Mouse (Mus musculus) liver, embryonic 16.5 days (tissue): ENCODE results near the gene Vmn2r99. TPM values are rescaled to one million over a fixed set of nuclear protein-coding genes. Genes with fewer than 3 reads are reported as not detected.

Source experiments
- ATAC-seq: fragments of 200-750 bp; cut with Nextera tagmentation; 2 replicates; pipeline ENCODE4 v1.8.0; 2017; ENCODE audit warnings: low read depth, mild to moderate bottlenecking, moderate number of reproducible peaks, moderate library complexity
- H3K27ac ChIP-seq: fragments of 300-500 bp; sonication (generic); 2 replicates; pipeline ENCODE4 v1.5.1; 2014; ENCODE audit warnings: mild to moderate bottlenecking, low read length
- H3K27me3 ChIP-seq: fragments of 300-500 bp; sonication (generic); 2 replicates; pipeline ENCODE4 v1.6.1; 2014; ENCODE audit warnings: low read depth, low read length, mixed read lengths; ENCODE audit not compliant: control insufficient read depth, insufficient read depth
- H3K36me3 ChIP-seq: fragments of 300-500 bp; sonication (generic); 2 replicates; pipeline ENCODE4 v1.6.1; 2014; ENCODE audit warnings: mild to moderate bottlenecking; ENCODE audit not compliant: control insufficient read depth, insufficient read depth
- H3K4me1 ChIP-seq: fragments of 300-500 bp; sonication (generic); 2 replicates; pipeline ENCODE4 v1.6.1; 2014; ENCODE audit warnings: low read depth, low read length, mixed read lengths; ENCODE audit not compliant: control insufficient read depth
- H3K4me2 ChIP-seq: fragments of 300-500 bp; sonication (generic); 2 replicates; pipeline ENCODE4 v1.6.1; 2014; ENCODE audit warnings: low read depth, low read length, mixed read lengths
- H3K4me3 ChIP-seq: fragments of 300-500 bp; sonication (generic); 2 replicates; pipeline ENCODE4 v1.5.1; 2014; ENCODE audit warnings: low read depth, mild to moderate bottlenecking, low read length
- H3K9ac ChIP-seq: fragments of 300-500 bp; sonication (generic); 2 replicates; pipeline ENCODE4 v1.6.1; 2014; ENCODE audit warnings: low read depth, low read length
- H3K9me3 ChIP-seq: fragments of 300-500 bp; sonication (generic); replicated peaks from 2 replicates; pipeline ENCODE4 v1.6.1; 2016; ENCODE audit warnings: low read length; ENCODE audit not compliant: control insufficient read depth
- WGBS: fragments of 180-500 bp; shearing (Covaris S2); extraction: QIAGEN DNeasy Blood & Tissue Kit; methylation state at CpG from one replicate; pipeline ENCODE4 v1.1.7; 2014; ENCODE audit not compliant: insufficient replicate concordance; 5-methylcytosine and 5-hydroxymethylcytosine counted together
- polyA plus RNA-seq: library from polyadenylated mRNA; unstranded; fragments of >200 nt; fragmentation: Nextera tagmentation; extraction: Ambion mirVana; gene quantifications from 2 replicates; pipeline ENCODE4 v1.2.1, GENCODE M21; 2015

Vmn2r99 gene
- not detected in 2 replicates for polyA plus RNA-seq

- Histone ChIP-seq H3K27ac (no peak within 1 kb of the TSS), H3K9me3 (no peaks in the 10 kb centered on the region), H3K36me3 (no peaks in the 10 kb centered on the region), H3K27me3 (no peaks in the 10 kb centered on the region), H3K9ac (no peak within 1 kb of the TSS), H3K4me1 (no peaks in the 10 kb centered on the region), H3K4me3 (no peak within 1 kb of the TSS), H3K4me2 (no peak within 1 kb of the TSS)
- no peak for ATAC-seq
These were observed at the start of gene Vmn2r99 for GRCm38 (mm10) chr17:19361649-19362048. Gene Vmn2r99 (plus strand): TSS chr17:19361949.

DNA sequence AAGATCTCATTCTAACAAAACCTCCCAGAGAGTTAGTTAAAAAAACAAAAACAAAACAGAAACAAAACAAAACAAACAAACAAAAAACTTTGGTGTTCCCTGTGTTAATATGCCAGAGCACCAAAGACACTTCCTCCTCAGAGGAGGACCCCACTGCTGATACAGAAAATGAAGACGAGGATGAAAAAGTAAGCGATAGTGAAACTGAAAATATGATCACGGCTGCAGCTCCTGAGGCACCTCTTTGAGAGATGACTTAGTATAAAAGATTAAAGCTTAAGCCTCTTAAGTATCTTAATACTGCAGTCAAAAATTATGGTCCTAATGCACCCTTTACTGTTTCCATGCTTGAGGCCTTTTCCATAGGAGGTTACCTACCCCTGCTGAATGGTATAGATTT lies 75.9 kb downstream of the Vmn2r99 start:
- H3K36me3 ChIP-seq: no peaks in the 10 kb centered on the region
- WGBS: 70% methylated on average over 3 of the region's 3 CpGs
- H3K27me3 ChIP-seq: no peaks in the 10 kb centered on the region
- H3K27ac ChIP-seq: no peak overlapping the region
- H3K9ac ChIP-seq: no peak overlapping the region
- no peak overlapping the region for H3K4me3 ChIP-seq
- no peaks in the 10 kb centered on the region for H3K4me1 ChIP-seq
- H3K4me2 ChIP-seq: no peak overlapping the region
- no peaks in the 10 kb centered on the region; the same call in 1 of the 2 replicates for H3K9me3 ChIP-seq
- ATAC-seq: no peak

DNA sequence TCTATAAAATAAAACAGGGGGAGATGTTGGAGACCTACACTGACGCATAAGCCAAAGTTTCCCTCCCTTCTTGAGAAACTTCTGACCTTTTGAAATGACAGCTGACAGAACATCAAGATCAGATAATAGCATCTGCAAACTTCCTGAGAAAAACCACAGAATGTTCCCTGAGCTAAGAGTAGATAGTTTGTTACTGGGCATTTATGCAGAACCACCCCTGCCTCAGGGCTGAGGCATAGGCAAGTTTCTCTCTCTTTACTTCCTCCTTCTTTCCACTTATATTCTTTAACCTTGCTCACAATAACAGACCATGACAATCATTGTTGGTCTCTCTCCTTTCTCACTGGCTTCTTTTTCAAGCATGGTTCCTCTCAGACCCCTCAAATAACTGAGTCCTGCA lies 83.2 kb downstream of the Vmn2r99 start:
- H3K4me1 ChIP-seq: no peaks in the 10 kb centered on the region
- H3K9me3 ChIP-seq: no peaks in the 10 kb centered on the region
- no peak overlapping the region for H3K4me2 ChIP-seq
- WGBS: 63% methylated on average over 1 of the region's 1 CpGs
- H3K9ac ChIP-seq: no peak overlapping the region
- H3K36me3 ChIP-seq: no peaks in the 10 kb centered on the region
- no peak overlapping the region for H3K4me3 ChIP-seq
- no peak overlapping the region for H3K27ac ChIP-seq
- no peak for ATAC-seq
- H3K27me3 ChIP-seq: no peaks in the 10 kb centered on the region

Other genes with a start within 250 kb of the Vmn2r99 start
- not detected in 2 replicates for gene Vmn2r100, start 142.8 kb downstream of the Vmn2r99 start, polyA plus RNA-seq
- not detected in 2 replicates for gene Vmn2r101, start 215.3 kb downstream of the Vmn2r99 start, polyA plus RNA-seq